Mouse (Mus musculus) thymus, postnatal 36 days (tissue): Measurements from ENCODE around the gene Wdr54.
A peak's percentile ranks its signal among the peaks of the same experiment; 100 is the strongest.

Source experiments
- DNase-seq, 2 experiments: peaks; one replicate each; pipeline ENCODE4 v3.0.0; 2022; ENCODE audit warnings: mixed read lengths in 2 of 2

Gene Wdr54

GRCm38 (mm10) chr6:83124851-83125312, 31.3 kb downstream of the Wdr54 start:
- peak; percentile 88 to 89 for DNase-seq

- DNase-seq = no peak
These were observed 33.2 kb downstream of the Wdr54 start for GRCm38 (mm10) chr6:83122961-83123360.

GRCm38 (mm10) chr6:83121863-83122710, 34.1 kb downstream of the Wdr54 start:
- DNase-seq = peak in 1 of 2 experiments; percentile 64

DNA sequence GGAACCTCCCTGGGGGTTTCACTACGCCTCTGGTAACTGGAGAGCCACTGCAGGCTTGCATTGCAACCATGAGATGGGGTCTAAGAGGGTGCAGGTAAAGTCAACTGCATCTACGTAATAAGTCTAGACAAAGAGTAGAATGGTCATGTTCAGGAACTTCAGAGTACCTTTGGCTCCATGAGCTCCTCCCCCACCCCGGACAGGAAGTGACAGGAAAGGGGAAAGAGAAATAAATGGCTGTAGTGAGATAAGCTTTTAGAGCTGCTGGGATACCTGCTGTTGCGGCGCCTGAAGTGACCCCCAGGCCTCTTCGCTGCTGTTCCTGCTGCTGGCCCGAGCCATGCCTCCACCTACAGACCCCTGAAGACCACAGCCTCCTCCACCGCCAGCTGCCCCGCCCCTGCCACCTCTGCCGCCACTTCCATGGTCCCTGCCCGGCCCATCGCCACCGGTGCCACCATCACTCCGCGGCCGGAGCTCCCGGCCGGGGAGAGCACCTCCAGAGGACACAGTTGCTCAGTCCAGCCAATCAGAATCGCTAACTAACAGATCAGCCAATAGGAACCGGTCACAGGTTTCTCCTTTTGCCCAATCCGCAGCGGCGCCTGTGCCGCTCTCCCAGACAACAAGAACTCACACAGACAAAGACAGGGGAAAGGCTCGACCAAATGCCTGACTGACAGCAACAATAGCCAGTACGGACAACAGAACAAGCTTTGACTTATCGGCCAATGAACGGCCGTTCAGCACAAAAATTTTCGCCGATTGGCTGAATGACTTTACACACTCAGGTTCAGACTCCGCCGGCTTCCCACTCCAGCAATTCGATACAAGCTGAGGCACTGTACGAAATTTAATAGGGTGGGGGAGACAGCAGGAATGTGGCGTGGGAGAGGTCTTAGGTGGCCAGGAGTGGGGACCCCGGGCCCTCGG, 35.0 kb downstream of the Wdr54 start, which contains the start of gene Wbp1:
TSS of gene Wbp1 (minus strand) at position 630 of the 933 bp plus-strand sequence.
- DNase-seq = peak; percentile 86 to 94

GRCm38 (mm10) chr6:83119734-83120051, 36.5 kb downstream of the Wdr54 start:
- no peak for DNase-seq

GRCm38 (mm10) chr6:83118825-83119733, 37.1 kb downstream of the Wdr54 start:
- peak; percentile 29 to 43 for DNase-seq

- DNase-seq = no peak
These were observed 37.8 kb downstream of the Wdr54 start for GRCm38 (mm10) chr6:83118369-83118768.

GRCm38 (mm10) chr6:83117616-83118015, 38.6 kb downstream of the Wdr54 start:
- DNase-seq = no peak

- DNase-seq = no peak
These were observed 39.1 kb downstream of the Wdr54 start for GRCm38 (mm10) chr6:83117165-83117438.

GRCm38 (mm10) chr6:83116373-83117164, 39.6 kb downstream of the Wdr54 start:
- DNase-seq = no peak

GRCm38 (mm10) chr6:83115682-83116372, 40.4 kb downstream of the Wdr54 start:
- peak in 1 of 2 experiments; percentile 36 for DNase-seq

DNA sequence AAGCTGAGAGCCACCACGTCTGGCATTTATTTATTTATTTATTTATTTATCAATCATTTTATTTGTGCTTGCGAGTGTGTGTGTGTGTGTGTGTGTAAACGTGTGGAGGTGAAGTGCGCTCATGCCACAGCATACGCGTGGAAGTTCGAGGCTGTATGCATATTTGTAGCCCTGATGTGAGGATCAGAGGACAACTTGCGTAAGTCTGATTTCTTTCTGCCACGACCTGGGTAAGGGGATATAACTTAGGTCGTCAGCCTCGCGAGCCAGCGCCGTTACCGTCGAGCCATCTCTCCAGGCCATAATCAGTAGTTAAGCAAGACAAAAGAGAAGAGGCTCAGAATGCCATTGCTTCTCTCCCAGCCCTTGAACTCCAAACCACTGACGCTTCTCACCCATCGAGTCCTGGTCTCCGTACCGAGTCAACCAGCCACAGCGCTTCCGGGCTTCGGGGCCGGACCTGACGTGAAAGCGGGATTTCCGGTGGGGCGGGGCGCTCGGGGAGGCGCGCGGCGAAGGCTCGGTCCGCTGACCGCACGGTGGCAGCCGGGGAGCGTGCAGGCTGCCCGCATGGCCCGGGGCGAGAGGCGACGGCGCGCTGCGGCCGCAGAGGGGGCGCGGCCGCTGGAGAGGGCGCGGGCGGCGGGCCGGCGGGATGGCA, 41.1 kb downstream of the Wdr54 start, which contains the start of gene Mogs:
TSS of gene Mogs (plus strand) at position 486 of the 661 bp plus-strand sequence.
- DNase-seq = peak; percentile 92 to 93

- DNase-seq = no peak
These were observed 44.6 kb downstream of the Wdr54 start for GRCm38 (mm10) chr6:83111510-83112136.

DNA sequence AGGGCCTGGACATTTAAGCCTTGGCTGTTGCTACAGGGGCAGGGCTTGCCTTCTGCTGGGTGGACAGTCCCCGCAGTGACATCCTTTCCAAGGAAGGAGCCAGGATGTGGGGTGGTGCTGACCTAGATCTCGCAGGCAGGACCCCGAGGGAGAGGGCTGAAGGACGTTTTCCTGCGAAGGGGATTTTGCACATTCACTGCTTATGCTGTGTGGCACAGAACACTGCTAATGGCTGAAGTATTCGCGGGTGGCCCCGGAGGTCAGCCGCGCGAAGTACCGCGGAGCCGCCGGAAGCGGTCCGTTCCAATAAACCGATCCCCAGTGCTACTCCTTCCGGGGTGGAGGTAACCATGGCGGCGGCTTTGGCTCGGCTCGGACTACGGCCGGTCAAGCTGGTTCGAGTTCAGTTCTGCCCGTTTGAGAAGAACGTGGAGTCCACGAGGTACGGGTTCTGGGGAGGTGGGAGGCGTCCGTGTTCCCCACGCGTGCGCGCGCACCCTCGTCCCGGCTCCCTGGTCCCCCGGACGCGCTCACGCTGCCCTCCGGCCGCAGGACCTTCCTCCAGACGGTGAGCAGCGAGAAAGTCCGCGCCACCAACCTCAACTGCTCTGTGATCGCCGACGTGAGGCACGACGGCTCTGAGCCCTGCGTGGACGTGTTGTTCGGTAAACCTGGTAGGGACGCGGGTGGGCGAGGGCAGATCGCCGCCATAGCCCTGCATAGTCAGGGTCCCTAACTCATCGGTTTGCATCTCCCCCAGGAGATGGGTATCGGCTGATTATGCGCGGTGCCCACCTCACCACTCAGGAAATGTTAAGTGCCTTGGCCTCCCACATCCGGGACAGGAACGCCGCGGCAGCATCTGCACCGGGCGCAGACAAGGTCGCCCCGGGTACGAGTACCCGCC, 47.2 kb downstream of the Wdr54 start, which contains the start of gene Mrpl53:
TSS of gene Mrpl53 (plus strand) at position 279 of the 907 bp plus-strand sequence.
- DNase-seq = peak; percentile 70 to 72

DNA sequence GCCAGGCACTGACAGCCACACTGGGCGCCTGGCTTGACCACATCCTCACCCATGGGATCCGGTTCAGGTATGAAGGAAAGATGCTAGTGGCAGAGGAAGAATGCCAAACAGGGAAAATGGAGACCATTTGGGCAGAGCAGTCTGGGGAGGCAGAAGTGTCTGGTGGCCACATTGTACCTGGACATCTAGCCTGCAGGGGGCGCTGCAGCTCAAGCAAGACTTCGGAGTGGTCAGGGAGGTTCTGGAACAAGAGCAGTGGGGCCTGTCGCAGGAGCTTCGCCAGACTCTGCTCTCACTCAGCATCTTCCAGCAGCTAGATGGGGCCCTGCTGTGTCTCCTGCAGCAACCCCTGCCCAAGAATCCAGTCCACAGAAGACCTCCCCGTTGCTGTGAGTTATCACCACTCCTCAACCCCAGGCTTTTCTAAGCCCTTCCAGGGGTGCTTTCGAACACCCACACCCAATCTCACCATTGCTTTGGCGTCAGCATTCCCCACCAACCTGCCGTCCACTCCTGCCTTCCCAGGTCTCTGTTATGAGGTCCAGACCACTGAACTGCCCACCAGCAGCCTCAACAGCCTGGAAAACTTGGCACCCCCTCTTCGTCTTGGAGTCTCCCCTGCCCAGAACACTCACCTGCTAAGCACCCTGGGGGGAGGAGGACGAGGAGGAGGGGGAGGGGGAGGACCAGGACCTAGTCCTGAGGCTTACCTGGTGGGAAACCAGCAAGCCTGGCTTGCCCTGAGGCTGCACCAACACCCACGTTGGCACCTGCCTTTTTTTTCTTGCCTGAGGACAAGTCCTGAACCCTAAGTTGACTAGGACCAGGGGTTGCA, 48.4 kb downstream of the Wdr54 start:
- peak; percentile 83 for DNase-seq

DNA sequence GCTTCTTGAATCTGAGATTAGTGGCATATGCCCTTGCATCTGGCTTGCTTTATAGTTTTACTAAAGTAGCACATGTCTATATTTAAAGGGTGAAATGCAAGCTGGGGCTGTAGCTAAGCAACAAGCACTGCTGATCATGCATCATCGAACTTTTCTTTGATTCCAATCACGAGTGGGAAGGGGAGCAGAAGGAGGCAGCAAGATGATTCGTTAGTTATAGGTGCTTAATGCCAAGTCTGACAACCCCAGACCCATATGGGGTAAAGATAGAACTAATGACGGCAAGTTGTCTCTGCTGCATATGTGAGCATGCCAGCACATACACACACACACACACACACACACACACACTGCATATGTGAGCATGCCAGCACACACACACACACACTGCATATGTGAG, 52.0 kb downstream of the Wdr54 start:
- no peak for DNase-seq

GRCm38 (mm10) chr6:83103130-83103650, 53.0 kb downstream of the Wdr54 start:
- no peak for DNase-seq
